17 mouse cellular contexts compared by ENCODE assay signal in the genomic region with DNA sequence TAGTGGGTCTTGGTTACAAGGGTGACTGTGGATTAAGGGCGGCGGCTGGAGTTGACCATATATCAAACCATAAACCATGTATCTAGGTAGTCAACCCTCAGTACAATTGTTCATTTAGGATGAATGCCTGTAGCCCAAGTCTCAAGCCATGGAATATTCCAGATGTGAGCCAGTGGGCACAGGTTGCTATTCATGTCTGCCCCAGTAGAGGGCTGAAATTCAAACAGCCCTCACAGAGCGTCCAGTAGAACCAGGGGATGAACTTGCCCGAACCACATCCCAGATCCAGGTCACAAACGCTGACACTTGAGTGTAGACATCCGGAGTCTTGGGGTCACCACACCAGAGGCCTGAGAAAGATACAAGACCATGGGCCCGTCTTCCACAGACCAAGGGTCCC. TPM values are rescaled to one million over a fixed set of nuclear protein-coding genes. Genes with fewer than 3 reads are reported as not detected.
DNase-seq lines count a peak whose midpoint lies in the region; ATAC-seq and TF ChIP-seq lines count a peak whose summit lies in the region.
"Had no signal": no experiment of that assay in that cellular context is flagged by ENCODE, and none has a peak within 500 bp of the region (broad histone marks: within the 10 kb centered on the region; RNA-seq: fewer than 3 reads in every experiment).

No protein-coding gene starts in this region.

- in situ Hi-C loops in CH12.LX (cut with MboI; ENCODE audit: low pct_ligation_motif_present, low pct_unique_long_range_greater_than_20kb, low sequenced_read_pairs): loop anchor here (5.0 kb wide), 1 partner anchor 91 kb away; no protein-coding TSS in a partner anchor

- peak; percentile 42 for TF ChIP-seq CTCF in heart, postnatal 0 days (IDR thresholded peaks at IDR 0.05; ENCODE audit: low read depth)
- TF ChIP-seq CTCF in left cerebral cortex, adult 2 months (IDR thresholded peaks at IDR 0.05): peak; percentile 37
- TF ChIP-seq CTCF in CH12.LX (conservative IDR thresholded peaks at IDR 0.05 in 1 of 2, IDR thresholded peaks at IDR 0.05 in 1 of 2; ENCODE audit: low read depth in 2 of 2, low read length in 2 of 2): peak; percentile 37 to 39

- no peak overlapping the region for H3K27ac ChIP-seq in heart, postnatal 0 days (ENCODE audit: low read depth)
- H3K27ac ChIP-seq in left cerebral cortex, adult 2 months: no peak overlapping the region
- no peak overlapping the region for H3K27ac ChIP-seq in CH12.LX (ENCODE audit: insufficient read depth, low read depth)
- H3K27ac ChIP-seq: embryonic facial prominence, embryonic 13.5 days; forebrain, embryonic 10.5 days; lung, embryonic 15.5 days; midbrain, embryonic 10.5 days had no signal

- no peak for ATAC-seq in heart, postnatal 0 days (ENCODE audit: insufficient read depth, low read depth)
- ATAC-seq: Patski had no signal

- no peak for TF ChIP-seq RAD21 in CH12.LX (IDR thresholded peaks at IDR 0.05; ENCODE audit: low read depth, low read length)

- no peak for TF ChIP-seq POLR2A in CH12.LX (IDR thresholded peaks at IDR 0.05; ENCODE audit: low read depth, low read length)

- peaks cover 4% of the 10 kb centered on the region; the same call in 1 of the 2 replicates for H3K4me1 ChIP-seq in heart, postnatal 0 days (ENCODE audit: control insufficient read depth, insufficient read depth)
- peaks cover 14 to 37% of the 10 kb centered on the region in 2 experiments for H3K4me1 ChIP-seq in CH12.LX (ENCODE audit: control insufficient read depth in 1 of 2, insufficient read depth in 2 of 2)

- H3K4me3 ChIP-seq in heart, postnatal 0 days (ENCODE audit: low read depth, low read length): no peak overlapping the region
- H3K4me3 ChIP-seq in left cerebral cortex, adult 2 months: no peak overlapping the region
- H3K4me3 ChIP-seq in CH12.LX (replicated peaks in 1 of 3; ENCODE audit: low read depth in 2 of 3, low read length in 2 of 3, poor library complexity in 1 of 3): no peak overlapping the region
- H3K4me3 ChIP-seq: embryonic facial prominence, embryonic 13.5 days; forebrain, embryonic 10.5 days; lung, embryonic 15.5 days; midbrain, embryonic 10.5 days; myocyte had no signal

- no peaks in the 10 kb centered on the region for H3K79me2 ChIP-seq in CH12.LX (replicated peaks; ENCODE audit: control insufficient read depth, extremely low read depth, insufficient read depth, poor library complexity, severe bottlenecking)

- no peak for TF ChIP-seq EP300 in heart, postnatal 0 days (IDR thresholded peaks at IDR 0.05; ENCODE audit: low read depth)
- TF ChIP-seq EP300 in CH12.LX (IDR thresholded peaks at IDR 0.05; ENCODE audit: low read length): no peak

- H3K9ac ChIP-seq in heart, postnatal 0 days (replicated peaks; ENCODE audit: low read depth, low read length): no peak overlapping the region
- H3K9ac ChIP-seq in CH12.LX (ENCODE audit: insufficient read depth, low read depth): no peak overlapping the region
- H3K9ac ChIP-seq: embryonic facial prominence, embryonic 13.5 days; lung, embryonic 15.5 days had no signal

- dilution Hi-C loops in CH12.LX (cut with MboI; ENCODE audit: extremely low pct_ligation_motif_present, extremely low pct_unique_long_range_greater_than_20kb, low sequenced_read_pairs): no loop called here

- H3K36me3 ChIP-seq in heart, postnatal 0 days (replicated peaks; ENCODE audit: control insufficient read depth, insufficient read depth, low read length): no peaks in the 10 kb centered on the region
- H3K36me3 ChIP-seq in CH12.LX (replicated peaks in 1 of 2; ENCODE audit: control insufficient read depth in 1 of 2, insufficient read depth in 1 of 2, low read length in 1 of 2): no peaks in the 10 kb centered on the region
- H3K36me3 ChIP-seq: embryonic facial prominence, embryonic 13.5 days; forebrain, embryonic 10.5 days; lung, embryonic 15.5 days; midbrain, embryonic 10.5 days had no signal

- no peak for DNase-seq in heart, postnatal 0 days (ENCODE audit: low spot score)
- DNase-seq in heart, postnatal 4 days: no peak
- no peak for DNase-seq in left cerebral cortex, adult 2 months (ENCODE audit: extremely low spot score in 1 of 2, low spot score in 2 of 2)
- DNase-seq in left cerebral cortex, postnatal 25 days (ENCODE audit: low spot score in 2 of 2): no peak
- no peak for DNase-seq in CH12.LX (ENCODE audit: extremely low read depth)
- peak; percentile 70 for DNase-seq in R1 (ENCODE audit: low read depth, low spot score)
- no peak for DNase-seq in thymus, postnatal 0 days (ENCODE audit: low spot score)
- DNase-seq: adrenal gland, postnatal 10 days; cerebellum, postnatal 14 days had no signal

- 59% methylated on average over 7 of the region's 7 CpGs for WGBS in heart, postnatal 0 days

- H3K9me3 ChIP-seq in heart, postnatal 0 days (replicated peaks; ENCODE audit: control insufficient read depth, low read length): no peaks in the 10 kb centered on the region
- no peaks in the 10 kb centered on the region for H3K9me3 ChIP-seq in CH12.LX (replicated peaks; ENCODE audit: low read length)
- H3K9me3 ChIP-seq: embryonic facial prominence, embryonic 13.5 days; forebrain, embryonic 10.5 days; lung, embryonic 15.5 days; midbrain, embryonic 10.5 days had no signal

- no peak overlapping the region for H3K4me2 ChIP-seq in heart, postnatal 0 days (ENCODE audit: low read depth, low read length)
- H3K4me2 ChIP-seq in CH12.LX (ENCODE audit: insufficient read depth, low read depth, poor library complexity, severe bottlenecking): no peak overlapping the region
- H3K4me2 ChIP-seq: embryonic facial prominence, embryonic 13.5 days; lung, embryonic 15.5 days had no signal

- intact Hi-C loops in left cerebral cortex, adult 2 months (cut with DNase I): no loop called here
- intact Hi-C loops in left cerebral cortex, postnatal 25 days (cut with DNase I): no loop called here

- peaks cover 10% of the 10 kb centered on the region for H3K27me3 ChIP-seq in heart, postnatal 0 days (ENCODE audit: control insufficient read depth, insufficient read depth, low read length)
- peaks cover 50% of the 10 kb centered on the region for H3K27me3 ChIP-seq in CH12.LX (replicated peaks)
- H3K27me3 ChIP-seq: Patski had no signal

TF ChIP-seq in CH12.LX, 34 proteins besides CTCF, POLR2A, EP300 and RAD21 (continues in another document):
- TF ChIP-seq MYC (IDR thresholded peaks at IDR 0.05; ENCODE audit: low read depth, low read length) (no peak), SMC3 (IDR thresholded peaks at IDR 0.05; ENCODE audit: low read depth, low read length) (peak; percentile 9; the same call in 1 of the 2 replicates), JUND (conservative IDR thresholded peaks at IDR 0.05; ENCODE audit: low read depth, low read length) (no peak)

RNA-seq across cellular contexts. Expression of gene Fstl3, which starts 6.0 kb away (rescaled TPM):
- 21.4 and 28.0 TPM in 2 replicates for total RNA-seq in heart, postnatal 0 days (2014; rRNA removed; ENCODE audit: low replicate concordance)
- polyA plus RNA-seq in heart, postnatal 0 days (2015; fragmentation: Nextera tagmentation; extraction: Ambion mirVana): 13.2 and 13.7 TPM in 2 replicates
- total RNA-seq in heart, postnatal 4 days (2021): 10 to 100 TPM; 10.3 TPM
- total RNA-seq in left cerebral cortex, adult 2 months (2021): 1 to 10 TPM; 2.5 to 2.6 TPM
- 1 to 10 TPM; 2.2 to 2.4 TPM for total RNA-seq in left cerebral cortex, postnatal 25 days (2021)
- total RNA-seq in CH12.LX (2012; rRNA removed): 0.25 TPM in 2 replicates
- not detected in 2 replicates for total RNA-seq in CH12.LX (2014; rRNA removed)
- polyA plus RNA-seq in CH12.LX (2012; ENCODE audit: insufficient read length, low read depth): not detected in 2 replicates
- 5.4 and 6.0 TPM in 2 replicates for polyA plus RNA-seq in thymus, postnatal 0 days (2015; fragmentation: Nextera tagmentation; extraction: Ambion mirVana)

RNA-seq across cellular contexts. Expression of gene Prss57, which starts 7.7 kb away (rescaled TPM):
- total RNA-seq in heart, postnatal 0 days (2014; rRNA removed; ENCODE audit: low replicate concordance): 1.3 and 1.4 TPM in 2 replicates
- polyA plus RNA-seq in heart, postnatal 0 days (2015; fragmentation: Nextera tagmentation; extraction: Ambion mirVana): not detected in 2 replicates
- not detected for total RNA-seq in heart, postnatal 4 days (2021)
- total RNA-seq in left cerebral cortex, adult 2 months (2021): under 1 TPM; 0.58 to 0.75 TPM
- total RNA-seq in left cerebral cortex, postnatal 25 days (2021): 1 to 10 TPM in 1 of 2 experiments, under 1 TPM in 1; 0.62 to 1.1 TPM
- total RNA-seq in CH12.LX (2012; rRNA removed) (0.08 and 0.21 TPM in 2 replicates), CH12.LX (2014; rRNA removed) (not detected in 2 replicates)
- not detected in 2 replicates for polyA plus RNA-seq in CH12.LX (2012; ENCODE audit: insufficient read length, low read depth)
- 31.6 and 32.5 TPM in 2 replicates for polyA plus RNA-seq in thymus, postnatal 0 days (2015; fragmentation: Nextera tagmentation; extraction: Ambion mirVana)
- total RNA-seq: heart, adult 8-10 months; heart, postnatal 25 days had no signal
- polyA plus RNA-seq: embryonic facial prominence, embryonic 13.5 days; forebrain, embryonic 10.5 days; Patski had no signal

RNA-seq across cellular contexts. Expression of gene Palm, which starts 10.3 kb away (rescaled TPM):
- 31.2 and 52.3 TPM in 2 replicates for total RNA-seq in heart, postnatal 0 days (2014; rRNA removed; ENCODE audit: low replicate concordance)
- 39.8 and 44.0 TPM in 2 replicates for polyA plus RNA-seq in heart, postnatal 0 days (2015; fragmentation: Nextera tagmentation; extraction: Ambion mirVana)
- 10 to 100 TPM; 78.5 to 88.6 TPM for total RNA-seq in heart, postnatal 4 days (2021)
- total RNA-seq in left cerebral cortex, adult 2 months (2021): 100 to 1,000 TPM; 293 to 312 TPM
- total RNA-seq in left cerebral cortex, postnatal 25 days (2021): 100 to 1,000 TPM; 318 to 348 TPM
- total RNA-seq in CH12.LX (2012; rRNA removed) (3.1 and 5.3 TPM in 2 replicates), CH12.LX (2014; rRNA removed) (0.36 and 0.78 TPM in 2 replicates)
- 1.5 and 2.5 TPM in 2 replicates for polyA plus RNA-seq in CH12.LX (2012; ENCODE audit: insufficient read length, low read depth)
- 50.5 and 51.3 TPM in 2 replicates for polyA plus RNA-seq in thymus, postnatal 0 days (2015; fragmentation: Nextera tagmentation; extraction: Ambion mirVana)

RNA-seq across cellular contexts. Expression of gene Rnf126, which starts 16.3 kb away (rescaled TPM):
- total RNA-seq in heart, postnatal 0 days (2014; rRNA removed; ENCODE audit: low replicate concordance): 38.6 and 67.5 TPM in 2 replicates
- 35.9 and 37.6 TPM in 2 replicates for polyA plus RNA-seq in heart, postnatal 0 days (2015; fragmentation: Nextera tagmentation; extraction: Ambion mirVana)
- total RNA-seq in heart, postnatal 4 days (2021): 10 to 100 TPM; 40.3 to 45.9 TPM
- 10 to 100 TPM; 93.3 to 97.5 TPM for total RNA-seq in left cerebral cortex, adult 2 months (2021)
- total RNA-seq in left cerebral cortex, postnatal 25 days (2021): 10 to 100 TPM; 90.9 to 96.0 TPM
- total RNA-seq in CH12.LX (2012; rRNA removed) (67.9 and 74.8 TPM in 2 replicates), CH12.LX (2014; rRNA removed) (28.9 and 32.4 TPM in 2 replicates)
- 90.7 and 112 TPM in 2 replicates for polyA plus RNA-seq in CH12.LX (2012; ENCODE audit: insufficient read length, low read depth)
- 74.1 and 80.0 TPM in 2 replicates for polyA plus RNA-seq in thymus, postnatal 0 days (2015; fragmentation: Nextera tagmentation; extraction: Ambion mirVana)

RNA-seq across cellular contexts. Expression of gene Fgf22, which starts 28.2 kb away (rescaled TPM):
- total RNA-seq in heart, postnatal 0 days (2014; rRNA removed; ENCODE audit: low replicate concordance): not detected in 2 replicates
- 0.14 TPM in 1 of 2 replicates, not detected in the other for polyA plus RNA-seq in heart, postnatal 0 days (2015; fragmentation: Nextera tagmentation; extraction: Ambion mirVana)
- total RNA-seq in heart, postnatal 4 days (2021): not detected
- 1 to 10 TPM; 4.5 to 4.8 TPM for total RNA-seq in left cerebral cortex, adult 2 months (2021)
- total RNA-seq in left cerebral cortex, postnatal 25 days (2021): 1 to 10 TPM; 2.8 to 4.0 TPM
- total RNA-seq in CH12.LX (2012; rRNA removed): not detected in 2 replicates
- not detected in 2 replicates for total RNA-seq in CH12.LX (2014; rRNA removed)
- polyA plus RNA-seq in CH12.LX (2012; ENCODE audit: insufficient read length, low read depth): not detected in 2 replicates
- 0.23 TPM in 1 of 2 replicates, not detected in the other for polyA plus RNA-seq in thymus, postnatal 0 days (2015; fragmentation: Nextera tagmentation; extraction: Ambion mirVana)
- total RNA-seq: adrenal gland, postnatal 10 days; heart, adult 8-10 months; heart, postnatal 25 days had no signal
